Mouse (Mus musculus): Measurements from ENCODE around the gene Dnajc4.
A peak's percentile ranks its signal among the peaks of the same experiment; 100 is the strongest.

Dnajc4 gene

DNA sequence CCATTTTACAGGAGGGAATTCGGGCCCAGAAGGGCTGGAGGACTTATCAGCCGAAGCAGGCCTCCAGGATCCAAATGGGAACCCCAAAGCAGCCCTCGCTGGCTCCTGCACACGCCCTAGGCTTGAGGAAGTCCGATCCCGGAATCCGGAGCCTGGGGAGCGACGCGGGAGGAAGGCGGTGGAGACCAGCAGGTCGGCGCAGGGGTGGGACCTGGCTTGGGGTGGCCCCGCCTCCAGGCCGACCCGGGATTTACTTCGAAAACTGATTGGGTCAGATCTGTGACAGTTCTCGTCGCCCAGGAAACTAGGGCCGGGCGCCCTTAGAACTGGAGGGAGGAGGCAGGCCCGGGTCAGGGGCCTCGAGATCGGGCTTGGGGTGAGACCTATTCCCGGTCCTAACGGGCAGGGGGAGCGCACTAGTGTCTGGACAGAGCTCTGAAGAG lies 50.1 kb downstream of the Dnajc4 start, which contains the start of gene Gpr137:
Gpr137 (minus strand) TSS at position 232 of the 443 bp plus-strand sequence.
- DNase-seq, result peak; percentile 96

- peak; percentile 95 for DNase-seq
These were observed 50.8 kb downstream of the Dnajc4 start, which contains the start of gene Bad for GRCm38 (mm10) chr19:6941372-6942248. Gene Bad, plus strand, starts transcription at chr19:6941861.

DNA sequence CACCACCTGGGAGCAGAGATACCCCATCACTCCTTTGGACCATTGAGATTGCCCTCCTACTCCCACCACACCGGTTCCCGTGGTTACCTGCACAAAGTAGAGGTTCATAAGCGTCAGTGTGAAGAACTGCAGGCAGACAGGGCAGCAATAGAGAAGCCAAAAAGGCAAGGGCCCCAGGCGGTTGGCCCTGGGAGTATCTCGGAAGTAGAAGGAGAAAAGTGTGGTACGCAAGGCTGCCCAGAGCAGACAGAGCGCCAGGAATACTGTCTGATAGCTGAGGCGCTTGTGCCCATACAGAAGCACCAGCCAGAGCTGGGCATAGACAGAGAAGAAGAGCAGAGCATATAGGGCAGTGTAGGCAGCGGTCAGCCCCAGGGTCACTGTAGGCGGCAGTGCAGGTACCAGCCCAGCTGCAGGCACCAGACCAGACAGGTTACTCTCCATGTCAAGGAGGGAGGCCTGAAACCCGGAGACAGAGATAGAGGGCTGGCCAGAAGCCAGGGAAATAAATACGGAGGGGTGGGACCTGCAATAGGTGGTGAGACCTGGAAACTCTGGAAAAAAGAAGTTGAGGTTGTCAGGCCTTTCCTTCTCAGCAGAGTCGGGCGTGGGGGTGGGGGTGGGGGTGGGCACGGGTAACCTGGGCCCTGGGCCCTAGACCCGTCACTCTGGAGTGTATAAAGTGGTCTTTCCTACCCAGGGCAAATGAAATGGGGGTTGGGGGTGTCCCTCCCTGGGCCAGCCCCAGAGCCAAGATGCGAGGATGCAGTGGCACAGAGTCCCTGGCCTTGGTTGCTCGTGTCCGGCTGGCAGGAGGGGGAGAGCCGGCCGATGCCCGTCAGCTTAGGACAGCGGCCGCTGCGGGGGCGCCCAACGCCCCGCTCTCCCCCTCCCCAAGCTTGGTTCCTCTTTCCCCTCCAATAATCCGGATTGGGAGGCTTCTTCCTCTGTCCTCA lies 51.7 kb downstream of the Dnajc4 start:
- DNase-seq, result no peak

DNA sequence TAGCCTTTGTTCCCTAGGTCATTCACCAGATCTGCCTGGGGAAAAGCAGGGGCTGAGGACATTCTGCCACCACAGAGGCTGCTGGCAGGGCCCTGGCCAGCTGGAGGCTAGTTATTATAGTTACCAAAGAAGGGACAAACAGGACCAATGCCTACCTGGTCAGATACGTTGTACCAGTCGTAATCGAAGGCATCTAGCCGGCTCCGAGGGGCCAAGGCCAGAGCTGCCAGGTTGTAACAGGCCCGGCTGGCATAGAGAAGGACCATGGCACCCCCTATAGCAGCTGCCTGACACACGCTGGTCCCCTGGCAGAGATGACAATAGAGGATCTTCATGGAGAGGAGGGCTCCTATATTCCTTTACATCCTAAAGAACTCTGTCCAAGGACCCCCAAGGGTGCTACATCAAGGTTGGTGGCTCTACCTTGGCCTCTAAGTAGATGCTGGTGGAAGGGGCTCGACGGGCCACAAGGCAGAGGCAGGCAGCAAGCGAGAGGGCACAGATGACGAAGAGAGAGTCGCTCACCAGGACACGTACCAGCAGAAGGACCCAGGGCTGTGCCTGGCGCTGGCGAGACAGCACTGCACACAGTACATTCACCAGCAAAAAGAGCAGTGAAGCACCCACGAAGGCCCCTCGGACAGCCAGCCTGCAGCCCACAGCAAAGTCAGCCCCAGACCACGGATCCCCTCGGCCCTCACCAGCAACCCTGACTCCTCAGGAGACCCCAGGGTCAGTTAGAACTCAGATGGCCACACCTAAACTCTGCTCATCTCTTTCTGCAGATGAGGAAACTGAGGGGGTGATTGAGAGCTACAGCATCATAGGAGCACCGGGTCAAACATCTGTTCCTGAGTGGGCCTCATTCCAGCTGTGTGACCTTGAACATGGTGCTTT lies 53.0 kb downstream of the Dnajc4 start:
- DNase-seq, result no peak

All from thymus, postnatal 14 days (tissue).